Mouse (Mus musculus) spleen, adult 18-20 months (tissue): Measurements from ENCODE around the gene Grik3.

Experiments
- DNase-seq, 2 experiments: peaks; one replicate each; pipeline ENCODE4 v3.0.0; 2022; ENCODE audit warnings: mixed read lengths in 2 of 2

Gene Grik3

GRCm38 (mm10) chr4:125656031-125656430, 165.5 kb downstream of the Grik3 start:
- no peak for DNase-seq

GRCm38 (mm10) chr4:125658376-125658775, 167.9 kb downstream of the Grik3 start:
- DNase-seq: no peak

- DNase-seq: no peak
These were observed 171.5 kb downstream of the Grik3 start for GRCm38 (mm10) chr4:125661982-125662381.

GRCm38 (mm10) chr4:125663262-125663661, 172.8 kb downstream of the Grik3 start:
- no peak for DNase-seq

- DNase-seq: no peak
These were observed 175.5 kb downstream of the Grik3 start for GRCm38 (mm10) chr4:125665955-125666354.

- DNase-seq: no peak
These were observed 191.5 kb downstream of the Grik3 start for GRCm38 (mm10) chr4:125682007-125682406.

- no peak for DNase-seq
These were observed 196.6 kb downstream of the Grik3 start for GRCm38 (mm10) chr4:125687078-125687477.

- DNase-seq: no peak
These were observed 204.9 kb downstream of the Grik3 start for GRCm38 (mm10) chr4:125695431-125695830.

- no peak for DNase-seq
These were observed 205.9 kb downstream of the Grik3 start for GRCm38 (mm10) chr4:125696182-125696939.

- no peak for DNase-seq
These were observed 207.1 kb downstream of the Grik3 start for GRCm38 (mm10) chr4:125697626-125698025.

GRCm38 (mm10) chr4:125699056-125699455, 208.6 kb downstream of the Grik3 start:
- DNase-seq: no peak

- DNase-seq: no peak
These were observed 209.8 kb downstream of the Grik3 start for GRCm38 (mm10) chr4:125700331-125700730.

GRCm38 (mm10) chr4:125702607-125703309, 212.3 kb downstream of the Grik3 start:
- DNase-seq: peak in 1 of 2 experiments; percentile 2

GRCm38 (mm10) chr4:125703310-125703690, 212.8 kb downstream of the Grik3 start:
- peak in 1 of 2 experiments; percentile 5 for DNase-seq

GRCm38 (mm10) chr4:125705746-125706145, 215.2 kb downstream of the Grik3 start:
- DNase-seq: no peak

GRCm38 (mm10) chr4:125709716-125710115, 219.2 kb downstream of the Grik3 start:
- no peak for DNase-seq

GRCm38 (mm10) chr4:125717881-125718280, 227.4 kb downstream of the Grik3 start:
- DNase-seq: no peak

GRCm38 (mm10) chr4:125718429-125719140, 228.1 kb downstream of the Grik3 start:
- no peak for DNase-seq

GRCm38 (mm10) chr4:125726241-125726640, 235.7 kb downstream of the Grik3 start:
- no peak for DNase-seq

- no peak for DNase-seq
These were observed 236.5 kb downstream of the Grik3 start for GRCm38 (mm10) chr4:125727030-125727429.

GRCm38 (mm10) chr4:125727626-125728025, 237.1 kb downstream of the Grik3 start:
- DNase-seq: no peak

- no peak for DNase-seq
These were observed 237.8 kb downstream of the Grik3 start for GRCm38 (mm10) chr4:125728091-125728863.
